Mouse (Mus musculus) bone marrow, adult 2 months (tissue): ENCODE data around the gene Elfn2. TPM values are rescaled to one million over a fixed set of nuclear protein-coding genes. Genes with fewer than 3 reads are reported as not detected.

Source experiments
- H3K27ac ChIP-seq: fragments of 200-500 bp; 2 replicates; pipeline ENCODE4 v1.5.1; 2012; ENCODE audit warnings: low read depth, mild to moderate bottlenecking, control low read depth, inconsistent platforms, low read length; ENCODE audit not compliant: control insufficient read depth, poor library complexity, insufficient read depth
- H3K4me1 ChIP-seq: fragments of 200-500 bp; 2 replicates; pipeline ENCODE4 v1.6.1; 2011; ENCODE audit warnings: low read length; ENCODE audit not compliant: control insufficient read depth, insufficient read depth
- H3K4me3 ChIP-seq: fragments of 200-500 bp; replicated peaks from 2 replicates; pipeline ENCODE3; 2011; ENCODE audit warnings: mild to moderate bottlenecking, low read depth, low read length, control low read depth; ENCODE audit not compliant: control insufficient read depth
- CTCF ChIP-seq: fragments of 200-500 bp; IDR thresholded peaks from 2 replicates; pipeline ENCODE4 v1.5.1; 2011; ENCODE audit warnings: low read length, control low read depth; ENCODE audit not compliant: control insufficient read depth, insufficient read depth
- POLR2A ChIP-seq: fragments of 200-500 bp; IDR thresholded peaks from 2 replicates; pipeline ENCODE4 v1.6.1; 2011; ENCODE audit warnings: low read depth, mild to moderate bottlenecking, control low read depth, low read length, borderline replicate concordance; ENCODE audit not compliant: control insufficient read depth
- WGBS: fragments of 180-500 bp; shearing (Covaris S2); methylation state at CpG from one replicate; pipeline ENCODE4 v1.1.7; 2018; 5-methylcytosine and 5-hydroxymethylcytosine counted together
- polyA plus RNA-seq: library from polyadenylated mRNA; stranded (reverse); fragments of >200 nt; gene quantifications from 2 replicates; pipeline ENCODE4 v1.2.4, GENCODE M21; 2011; ENCODE audit warnings: low replicate concordance; ENCODE audit not compliant: missing spikeins, insufficient read depth, insufficient read length

The Elfn2 gene
- polyA plus RNA-seq, 1 experiment = not detected

DNA sequence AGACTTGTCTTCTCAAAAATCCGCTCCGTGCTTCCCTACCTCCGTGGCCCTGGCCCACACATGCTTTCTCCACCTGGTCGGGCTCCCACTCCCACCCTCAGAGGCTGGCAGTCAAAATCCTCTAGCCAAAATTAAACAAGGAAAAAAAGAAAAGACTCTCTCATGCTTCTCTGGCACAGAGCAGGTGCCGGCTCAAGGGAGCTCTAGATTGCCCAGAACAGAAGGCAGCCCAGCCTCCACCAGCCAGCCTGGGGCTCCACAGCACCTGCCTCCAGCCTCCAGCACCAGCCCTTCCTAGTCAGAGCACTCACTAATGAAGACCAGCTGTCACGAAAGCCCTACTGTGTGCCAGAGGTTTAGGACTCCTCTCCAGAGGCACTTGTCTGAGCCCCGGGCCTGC is 4.8 kb downstream of the Elfn2 start:
- no peak for TF ChIP-seq CTCF
- TF ChIP-seq POLR2A = no peak
- 73% methylated on average over 7 of the region's 7 CpGs for WGBS
- Histone ChIP-seq H3K4me3 (no peak overlapping the region), H3K4me1 (no peaks in the 10 kb centered on the region; the same call in 1 of the 2 replicates), H3K27ac (no peak overlapping the region)

DNA sequence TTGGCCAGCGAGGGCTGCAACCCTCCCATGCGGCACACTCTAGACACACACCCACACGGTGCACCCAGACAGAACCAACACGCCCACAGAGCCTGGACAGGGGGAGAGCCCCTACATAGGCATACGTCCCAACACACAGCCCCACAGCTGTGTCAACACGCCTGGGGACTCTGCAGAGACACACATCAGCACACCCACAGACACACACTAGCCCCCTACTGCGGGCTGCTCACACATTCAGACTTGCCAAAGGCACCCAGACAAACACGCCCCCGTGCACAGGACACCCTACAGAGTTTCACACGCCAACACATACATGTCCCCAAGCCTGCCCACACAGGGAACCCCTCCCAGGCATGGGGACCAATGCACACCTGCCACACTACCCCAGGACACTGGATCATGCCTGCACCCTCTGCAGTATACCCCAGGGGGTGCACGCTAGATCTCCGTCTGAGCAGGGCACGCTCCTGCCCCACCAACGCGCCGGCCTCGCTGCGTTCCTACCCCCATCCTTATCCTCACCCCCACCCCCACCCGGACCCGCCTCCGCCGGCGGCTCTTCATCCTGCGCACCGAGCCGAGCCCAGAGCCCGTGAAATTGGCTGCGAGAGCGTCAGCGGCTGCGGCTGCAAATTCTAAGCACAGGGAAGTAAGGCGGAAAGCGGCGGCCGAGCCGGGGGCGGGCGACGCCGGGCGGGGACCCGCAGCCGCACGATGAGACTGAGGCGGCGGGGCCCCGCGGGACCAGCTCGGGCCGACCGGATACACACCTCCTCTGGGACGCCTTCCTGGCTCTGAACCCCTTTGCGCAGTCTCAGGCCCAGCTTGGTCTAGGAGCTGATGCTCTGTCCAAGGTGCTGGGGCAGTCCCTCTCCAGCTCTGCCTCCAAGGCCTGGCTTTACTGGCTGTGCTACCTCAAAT is 6.0 kb downstream of the Elfn2 start:
- H3K27ac ChIP-seq = no peak overlapping the region
- no peaks in the 10 kb centered on the region; the same call in 1 of the 2 replicates for H3K4me1 ChIP-seq
- TF ChIP-seq CTCF = no peak
- no peak overlapping the region for H3K4me3 ChIP-seq
- 9% methylated on average over 53 of the region's 53 CpGs for WGBS

DNA sequence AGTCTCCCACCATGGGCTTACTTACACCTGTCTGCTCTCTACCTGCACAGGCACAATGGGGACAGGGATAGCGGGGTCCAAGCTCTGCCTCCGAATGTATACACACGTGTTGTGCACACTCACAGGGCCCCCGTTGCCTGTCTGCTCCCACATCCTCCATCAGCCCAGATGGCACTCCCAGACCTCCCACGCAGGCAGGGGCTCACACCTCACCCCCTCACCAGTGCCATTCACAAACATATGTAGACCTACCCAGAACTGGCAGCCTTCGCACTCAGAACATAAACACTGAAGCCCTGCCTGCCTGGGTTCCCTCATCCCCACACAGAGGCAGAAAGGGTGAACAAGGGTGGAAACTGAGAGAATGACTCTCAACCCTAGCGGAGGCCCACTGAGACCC is 6.6 kb downstream of the Elfn2 start:
- no peaks in the 10 kb centered on the region; the same call in 1 of the 2 replicates for H3K4me1 ChIP-seq
- no peak for TF ChIP-seq CTCF
- no peak for TF ChIP-seq POLR2A
- no peak overlapping the region for H3K4me3 ChIP-seq
- 60% methylated on average over 7 of the region's 7 CpGs for WGBS
- no peak overlapping the region for H3K27ac ChIP-seq

DNA sequence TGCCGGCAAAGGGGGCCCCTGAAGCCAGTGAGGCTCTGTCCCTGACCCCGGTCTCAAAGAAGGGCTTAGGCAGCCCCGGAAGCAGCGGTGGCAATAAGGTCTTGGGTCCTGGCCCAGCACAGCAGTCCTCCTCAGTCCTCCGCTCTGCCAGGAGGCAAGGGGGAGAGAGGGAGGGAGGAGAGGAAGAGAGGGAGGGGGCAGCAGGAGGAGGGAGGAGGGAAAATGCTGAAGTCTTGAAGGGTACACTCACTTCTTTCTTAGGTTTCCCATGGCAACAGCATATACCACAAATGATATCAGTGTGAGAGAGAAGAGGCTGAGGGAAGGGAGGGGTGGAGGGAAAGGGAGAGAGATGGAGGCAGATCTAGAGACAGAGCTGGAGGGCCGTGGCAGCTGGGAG is 7.9 kb downstream of the Elfn2 start:
- no peaks in the 10 kb centered on the region; the same call in 1 of the 2 replicates for H3K4me1 ChIP-seq
- no peak overlapping the region for H3K27ac ChIP-seq
- TF ChIP-seq CTCF (no peak), POLR2A (no peak)
- WGBS = 41% methylated on average over 6 of the region's 6 CpGs
- no peak overlapping the region for H3K4me3 ChIP-seq

DNA sequence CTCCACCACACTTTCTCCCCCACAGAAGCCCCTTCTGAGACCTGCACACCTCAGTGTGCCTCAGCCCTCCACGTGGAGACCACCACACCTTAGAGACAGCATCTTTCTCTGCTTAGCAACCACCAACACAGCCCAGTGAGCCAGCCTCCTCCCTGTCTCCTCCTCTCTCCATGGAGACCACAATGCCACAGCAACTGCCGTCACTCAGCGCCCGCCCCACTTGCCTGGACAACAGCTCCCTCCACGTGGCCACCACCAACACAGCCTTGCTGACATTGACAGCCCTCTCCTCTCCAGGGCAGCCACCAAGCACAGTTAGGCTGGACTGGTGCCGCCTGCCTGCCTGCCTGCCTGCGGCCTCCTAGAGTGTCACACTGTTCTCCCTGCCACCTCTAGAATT is 8.8 kb downstream of the Elfn2 start:
- 35% methylated on average over 7 of the region's 7 CpGs for WGBS
- no peaks in the 10 kb centered on the region; the same call in 1 of the 2 replicates for H3K4me1 ChIP-seq

DNA sequence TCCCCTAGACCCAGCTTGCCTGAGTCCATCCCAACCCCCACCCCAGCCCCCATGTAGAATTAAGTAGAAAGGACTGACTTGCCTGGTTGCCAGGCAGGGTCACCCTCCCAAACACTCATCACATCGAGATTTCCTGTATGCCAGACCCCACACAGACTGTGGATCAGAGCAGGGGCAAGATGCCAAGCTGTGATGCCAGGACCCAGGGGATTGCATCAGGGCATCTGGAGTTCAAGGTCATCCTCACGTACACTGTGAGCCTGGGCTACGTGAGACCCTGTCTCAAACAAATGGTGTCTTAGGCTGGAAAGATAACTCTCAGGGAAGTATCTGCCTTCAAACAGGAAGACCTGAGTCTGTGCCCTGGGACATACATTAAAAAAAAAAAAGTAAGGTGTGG is 11.9 kb downstream of the Elfn2 start:
- Histone ChIP-seq H3K4me3 (no peak overlapping the region), H3K4me1 (no peaks in the 10 kb centered on the region), H3K27ac (no peak overlapping the region)
- 48% methylated on average over 3 of the region's 3 CpGs for WGBS
- TF ChIP-seq POLR2A = no peak
- TF ChIP-seq CTCF = no peak

More for the DNA sequence above, 8.8 kb downstream of the Elfn2 start:
- Histone ChIP-seq H3K4me3 (no peak overlapping the region), H3K27ac (no peak overlapping the region)
- TF ChIP-seq CTCF (no peak), POLR2A (no peak)

DNA sequence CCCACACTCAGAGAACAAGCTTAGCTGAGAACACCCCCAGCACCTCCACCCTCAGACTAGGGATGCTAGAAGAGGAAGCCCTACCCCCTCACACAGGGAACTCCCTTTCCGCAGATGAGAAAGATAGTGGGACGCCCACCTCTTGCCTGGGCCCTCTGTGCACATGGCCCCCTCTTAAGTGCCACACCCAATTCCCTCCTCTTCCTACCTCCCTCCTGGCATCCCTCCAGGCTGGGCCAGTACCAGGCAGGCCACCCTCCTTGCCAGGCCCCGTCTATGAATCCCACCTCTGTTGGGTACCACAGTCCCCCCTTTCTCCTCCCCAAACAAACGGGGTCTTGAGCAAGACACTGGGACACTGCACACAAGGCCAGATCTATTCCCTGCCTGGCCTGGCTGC is 13.7 kb downstream of the Elfn2 start:
- 57% methylated on average over 4 of the region's 4 CpGs for WGBS
- no peak overlapping the region for H3K27ac ChIP-seq
- TF ChIP-seq CTCF (no peak), POLR2A (no peak)
- H3K4me1 ChIP-seq = no peaks in the 10 kb centered on the region
- no peak overlapping the region for H3K4me3 ChIP-seq

DNA sequence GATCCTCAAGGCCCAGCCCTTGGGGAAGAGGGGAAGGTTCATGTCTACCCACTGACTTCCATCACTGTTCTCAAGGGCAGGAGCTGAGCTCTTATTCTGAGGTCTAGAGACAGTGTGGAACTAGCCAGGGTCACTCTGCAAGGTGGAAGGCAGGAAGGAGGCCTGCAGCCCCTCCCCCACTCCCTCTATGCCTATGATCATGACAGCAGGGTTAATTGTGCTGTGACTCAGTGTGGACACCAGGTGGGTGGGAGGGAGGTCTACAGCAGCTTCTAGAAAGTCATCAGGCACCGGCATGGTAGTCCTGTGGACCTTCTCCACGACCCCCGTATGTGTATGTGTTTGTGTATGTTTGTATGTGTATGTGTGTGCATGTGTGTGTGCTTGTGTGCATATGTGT is 14.6 kb downstream of the Elfn2 start:
- H3K4me1 ChIP-seq = no peaks in the 10 kb centered on the region
- TF ChIP-seq POLR2A (no peak), CTCF (no peak)
- 70% methylated on average over 3 of the region's 3 CpGs for WGBS
- H3K4me3 ChIP-seq = no peak overlapping the region
- H3K27ac ChIP-seq = no peak overlapping the region
